Mouse (Mus musculus) olfactory bulb, adult 2 months (tissue): ENCODE data around the gene Birc7.

Experiments
- CTCF ChIP-seq: fragments of 200-500 bp; IDR thresholded peaks from 2 replicates; pipeline ENCODE4 v1.5.1; 2012; ENCODE audit warnings: low read depth, mild to moderate bottlenecking, low read length, moderate library complexity; ENCODE audit not compliant: insufficient read depth
- POLR2A ChIP-seq: fragments of 200-500 bp; IDR thresholded peaks from 2 replicates; pipeline ENCODE4 v1.6.1; 2012; ENCODE audit warnings: mild to moderate bottlenecking, low read depth, low read length, moderate library complexity; ENCODE audit not compliant: insufficient read depth

DNA sequence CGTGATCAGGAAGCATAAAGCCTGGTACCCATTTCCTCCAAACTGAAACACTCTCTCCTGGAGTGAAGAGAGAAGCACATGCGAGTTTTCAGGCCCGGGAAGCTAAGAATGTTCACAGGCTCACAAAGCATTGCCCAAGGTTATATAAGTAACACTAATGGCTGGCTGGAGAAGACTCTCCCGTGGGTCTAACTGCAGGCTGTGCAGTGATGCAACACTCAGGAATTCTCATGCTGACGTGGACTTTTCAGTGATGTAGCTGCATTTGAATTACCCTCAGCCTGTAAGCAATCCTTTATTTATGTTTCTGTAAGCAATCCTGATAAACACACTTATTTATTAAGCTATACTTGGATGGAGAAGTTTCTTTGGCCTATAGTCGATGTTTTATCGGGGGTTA lies 30.8 kb downstream of the Birc7 start:
- TF ChIP-seq CTCF: no peak
- no peak for TF ChIP-seq POLR2A
